Mouse (Mus musculus): ENCODE data around the gene Rd3l. TPM values are rescaled to one million over a fixed set of nuclear protein-coding genes. Genes with fewer than 3 reads are reported as not detected.
"Not testable (repeated sequence)": the region's sequence is repeated elsewhere in the genome, so short reads cannot be mapped to it uniquely, and the experiment has no call there.

Gene Rd3l
- polyA plus RNA-seq, 1 experiment from 2014 or later = 0.08 TPM

- no peaks in the 10 kb centered on the region for H3K9me3 ChIP-seq (ENCODE audit: control insufficient read depth, low read length)
- H3K27ac ChIP-seq (replicated peaks) = peak overlapping the region; percentile 88
- TF ChIP-seq CTCF (IDR thresholded peaks at IDR 0.05; ENCODE audit: low read depth) (no peak), EP300 (optimal IDR thresholded peaks at IDR 0.05) (no peak)
- H3K4me1 ChIP-seq (replicated peaks; ENCODE audit: control insufficient read depth, insufficient read depth) = peaks cover 10% of the 10 kb centered on the region; the same call in 1 of the 2 replicates
- DNase-seq (ENCODE audit: low spot score) (no peak), ATAC-seq (ENCODE audit: low FRiP score, low TSS enrichment) (no peak)
- H3K36me3 ChIP-seq (ENCODE audit: control insufficient read depth, insufficient read depth, low read length) = no peaks in the 10 kb centered on the region
- H3K4me3 ChIP-seq (ENCODE audit: low read depth, low read length) = no peak overlapping the region
- 38% methylated on average over 8 of the region's 8 CpGs for WGBS
- peak overlapping the region; percentile 38; the same call in 1 of the 2 replicates for H3K9ac ChIP-seq (ENCODE audit: low read length)
- no peak overlapping the region for H3K4me2 ChIP-seq (replicated peaks; ENCODE audit: low read depth)
- H3K27me3 ChIP-seq (ENCODE audit: control insufficient read depth, insufficient read depth, low read length) = no peaks in the 10 kb centered on the region
Measured at GRCm38 (mm10) chr12:111945115-111945514, 36.0 kb downstream of the Rd3l start.

DNA sequence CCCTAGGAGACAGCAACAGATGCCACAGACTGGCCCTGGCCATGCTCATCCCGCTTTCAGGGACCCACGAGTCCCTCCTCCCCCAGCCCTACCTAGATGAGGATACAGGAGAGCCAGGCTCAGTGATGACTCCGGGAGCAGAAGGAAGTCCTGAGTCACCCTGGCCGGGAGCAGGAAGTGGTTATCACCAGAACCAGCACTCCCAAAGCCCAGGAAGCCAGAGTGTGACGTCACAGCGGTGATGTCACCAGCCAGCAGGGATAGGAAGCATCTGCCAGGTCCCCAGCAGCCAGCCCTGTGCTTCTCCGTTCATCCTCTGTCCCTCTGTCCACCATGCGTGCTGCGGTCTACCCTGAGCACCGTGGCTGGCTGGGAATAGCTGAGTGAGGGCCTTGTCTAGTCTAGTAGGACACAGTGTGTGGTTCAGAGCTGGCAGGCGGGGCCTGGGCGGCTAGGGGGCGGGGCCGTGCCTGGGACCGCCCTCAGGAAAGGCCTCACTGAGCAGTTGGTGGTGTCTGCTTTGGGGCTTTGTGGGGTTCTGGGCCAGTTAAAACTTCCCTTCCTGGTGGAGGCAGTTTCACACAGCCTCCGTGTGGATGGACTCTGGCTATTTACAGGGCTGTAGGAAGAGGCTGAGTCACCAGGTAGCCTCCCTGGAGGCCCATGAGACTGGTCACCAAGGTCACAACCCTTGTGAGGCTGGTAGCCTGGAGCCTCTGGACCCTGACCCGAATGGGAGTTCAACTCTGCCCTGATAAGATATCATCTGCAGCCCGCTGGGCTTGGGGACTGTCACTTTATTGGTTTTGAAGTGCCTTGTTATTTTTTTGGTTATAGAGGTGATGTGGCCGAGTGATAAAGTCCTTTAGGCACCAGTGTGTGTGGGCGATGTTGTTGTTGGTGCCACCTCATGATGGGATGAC lies 36.8 kb downstream of the Rd3l start:
- not testable (repeated sequence) for H3K4me3 ChIP-seq (ENCODE audit: low read depth, low read length); H3K36me3 ChIP-seq (ENCODE audit: control insufficient read depth, insufficient read depth, low read length); H3K9me3 ChIP-seq (ENCODE audit: control insufficient read depth, low read length); H3K27me3 ChIP-seq (ENCODE audit: control insufficient read depth, insufficient read depth, low read length); H3K9ac ChIP-seq (ENCODE audit: low read length); H3K4me1 ChIP-seq (replicated peaks; ENCODE audit: control insufficient read depth, insufficient read depth)
- WGBS = 64% methylated on average over 12 of the region's 20 CpGs
- ATAC-seq (ENCODE audit: low FRiP score, low TSS enrichment) (peak; percentile 79), DNase-seq (ENCODE audit: low spot score) (peak; percentile 54)
- H3K4me2 ChIP-seq (replicated peaks; ENCODE audit: low read depth) = 0 out of 2 replicates have a peak overlapping the region, but pooled peaks have one; percentile 25
- peak overlapping the region; percentile 88 for H3K27ac ChIP-seq (replicated peaks)

DNA sequence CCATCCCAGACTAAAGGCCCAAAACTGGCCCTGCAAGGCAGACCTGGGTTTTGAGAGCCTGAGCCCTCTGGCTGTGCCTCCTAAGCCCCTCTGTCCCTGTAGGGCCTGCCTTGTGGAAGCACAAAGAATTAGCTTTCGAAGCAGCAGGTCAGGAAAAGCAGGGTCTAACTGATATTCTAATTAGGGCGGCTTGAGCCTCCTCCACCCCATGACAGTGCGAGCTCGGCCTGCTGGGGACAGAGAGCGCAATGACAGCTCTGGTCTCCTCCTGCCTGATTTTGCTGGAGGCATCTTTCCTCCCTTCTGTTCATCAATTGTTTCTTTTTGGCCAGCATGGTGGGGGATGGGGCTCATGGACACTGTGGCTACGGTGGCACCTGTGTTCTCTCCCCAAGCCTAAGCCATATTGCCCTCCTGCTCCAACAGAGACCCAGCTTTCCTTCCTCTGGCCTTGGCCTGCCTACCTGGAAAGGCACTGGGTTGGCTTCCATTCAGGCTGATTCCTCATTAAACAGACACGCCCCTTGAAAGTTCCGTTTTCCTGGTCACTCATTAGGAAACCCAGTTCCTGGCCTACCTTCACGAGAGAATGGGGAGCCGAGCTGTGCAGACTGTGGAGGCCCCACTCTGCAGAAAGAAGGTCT lies 37.6 kb downstream of the Rd3l start:
- H3K27ac ChIP-seq (replicated peaks) = peak overlapping the region; percentile 82
- H3K27me3 ChIP-seq (ENCODE audit: control insufficient read depth, insufficient read depth, low read length) = no peaks in the 10 kb centered on the region
- ATAC-seq (ENCODE audit: low FRiP score, low TSS enrichment) (no peak), DNase-seq (ENCODE audit: low spot score) (no peak)
- 65% methylated on average over 10 of the region's 10 CpGs for WGBS
- no peak for TF ChIP-seq EP300 (optimal IDR thresholded peaks at IDR 0.05)
- no peak for TF ChIP-seq CTCF (IDR thresholded peaks at IDR 0.05; ENCODE audit: low read depth)
- peaks cover 12% of the 10 kb centered on the region for H3K4me1 ChIP-seq (replicated peaks; ENCODE audit: control insufficient read depth, insufficient read depth)
- no peaks in the 10 kb centered on the region for H3K9me3 ChIP-seq (ENCODE audit: control insufficient read depth, low read length)
- no peak overlapping the region for H3K9ac ChIP-seq (ENCODE audit: low read length)
- H3K4me3 ChIP-seq (ENCODE audit: low read depth, low read length) = no peak overlapping the region
- H3K36me3 ChIP-seq (ENCODE audit: control insufficient read depth, insufficient read depth, low read length) = no peaks in the 10 kb centered on the region
- peak overlapping the region; percentile 25; the same call in 1 of the 2 replicates for H3K4me2 ChIP-seq (replicated peaks; ENCODE audit: low read depth)

DNA sequence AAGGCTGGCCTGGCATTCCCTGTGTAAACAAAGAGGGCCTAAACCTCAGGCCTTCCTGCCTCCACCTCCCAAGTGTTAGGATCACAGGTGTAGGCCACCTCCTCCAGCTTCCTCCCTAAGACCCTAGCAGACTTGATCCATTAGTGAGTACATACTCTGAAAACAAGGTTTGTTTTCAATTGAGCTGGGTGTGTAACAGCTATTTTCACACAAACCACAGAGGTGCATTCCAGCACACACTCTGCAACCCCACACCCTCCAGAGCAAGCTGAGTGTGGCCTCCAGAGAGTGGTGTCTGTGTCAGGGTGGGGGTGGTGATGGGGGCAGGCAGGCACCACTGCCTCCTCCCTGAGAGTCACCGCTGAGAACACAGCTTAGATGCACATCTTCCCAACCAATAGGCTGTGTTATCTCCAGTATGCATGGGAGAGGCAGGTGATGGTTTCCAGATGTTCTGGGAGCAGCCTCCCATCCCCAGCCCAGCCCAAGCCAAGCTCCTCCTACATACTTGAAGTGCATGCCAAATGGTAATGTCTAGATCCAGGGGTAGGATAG lies 42.4 kb downstream of the Rd3l start:
- 20% methylated on average over 1 of the region's 1 CpGs for WGBS
- no peak overlapping the region for H3K4me2 ChIP-seq (replicated peaks; ENCODE audit: low read depth)
- H3K9me3 ChIP-seq (ENCODE audit: control insufficient read depth, low read length) = no peaks in the 10 kb centered on the region
- peaks cover 22% of the 10 kb centered on the region for H3K4me1 ChIP-seq (replicated peaks; ENCODE audit: control insufficient read depth, insufficient read depth)
- H3K27me3 ChIP-seq (ENCODE audit: control insufficient read depth, insufficient read depth, low read length) = no peaks in the 10 kb centered on the region
- H3K4me3 ChIP-seq (ENCODE audit: low read depth, low read length) = no peak overlapping the region
- no peak; the same call in 1 of the 2 replicates for ATAC-seq (ENCODE audit: low FRiP score, low TSS enrichment)
- H3K27ac ChIP-seq (replicated peaks) = peak overlapping the region; percentile 94
- no peak for DNase-seq (ENCODE audit: low spot score)
- TF ChIP-seq EP300 (optimal IDR thresholded peaks at IDR 0.05) = no peak
- TF ChIP-seq CTCF (IDR thresholded peaks at IDR 0.05; ENCODE audit: low read depth) = no peak
- no peak overlapping the region for H3K9ac ChIP-seq (ENCODE audit: low read length)
- H3K36me3 ChIP-seq (ENCODE audit: control insufficient read depth, insufficient read depth, low read length) = no peaks in the 10 kb centered on the region

DNA sequence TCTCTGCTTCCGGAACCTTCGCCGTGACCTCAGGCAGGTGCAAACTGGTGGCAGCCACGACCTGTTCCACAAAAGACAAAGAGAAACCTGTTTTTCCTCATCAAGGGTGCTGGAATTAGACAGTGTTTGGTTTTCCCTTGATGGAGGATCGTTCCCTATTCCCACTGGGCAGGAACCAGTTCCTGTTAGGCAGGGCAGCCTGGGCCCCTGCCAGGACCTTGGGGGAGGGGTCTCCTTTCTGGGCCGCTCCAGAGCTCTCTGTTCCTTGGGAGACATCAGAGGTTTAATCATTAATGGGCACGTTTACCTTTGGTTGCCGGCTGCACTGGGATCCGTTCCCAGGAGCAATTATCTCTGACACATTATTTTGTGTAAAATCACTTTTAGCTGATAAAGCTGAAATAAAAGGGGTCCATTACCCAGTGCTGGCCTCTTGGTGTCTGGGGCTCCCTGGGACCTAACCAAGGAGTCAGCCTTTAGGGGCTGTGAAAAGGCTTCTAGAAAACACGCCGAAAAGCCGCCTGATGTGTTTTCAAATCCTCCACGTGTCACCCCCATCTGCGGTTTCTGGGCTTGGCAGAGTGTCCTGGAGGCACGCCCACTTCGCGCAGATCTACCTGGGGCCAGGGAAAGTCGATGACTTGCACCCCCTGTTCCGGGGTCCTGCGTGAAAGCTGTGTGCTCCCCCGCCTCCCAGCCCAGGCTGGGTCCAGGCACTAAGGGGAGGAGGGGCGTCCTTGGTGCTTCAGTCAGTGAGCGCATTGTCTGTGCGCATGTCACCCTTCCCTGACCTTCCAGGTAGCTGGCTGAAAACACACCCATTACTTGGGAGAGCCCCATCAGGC lies 44.2 kb downstream of the Rd3l start:
- 22% methylated on average over 24 of the region's 24 CpGs for WGBS
- Histone ChIP-seq H3K9me3 (ENCODE audit: control insufficient read depth, low read length) (no peaks in the 10 kb centered on the region), H3K4me1 (replicated peaks; ENCODE audit: control insufficient read depth, insufficient read depth) (peaks cover 24% of the 10 kb centered on the region), H3K4me3 (ENCODE audit: low read depth, low read length) (no peak overlapping the region), H3K4me2 (replicated peaks; ENCODE audit: low read depth) (peak overlapping the region; percentile 27), H3K27me3 (ENCODE audit: control insufficient read depth, insufficient read depth, low read length) (no peaks in the 10 kb centered on the region), H3K36me3 (ENCODE audit: control insufficient read depth, insufficient read depth, low read length) (no peaks in the 10 kb centered on the region), H3K27ac (replicated peaks) (peak overlapping the region; percentile 94), H3K9ac (ENCODE audit: low read length) (0 out of 2 replicates have a peak overlapping the region, but pooled peaks have one; percentile 31)
- DNase-seq (ENCODE audit: low spot score) (peak; percentile 96), ATAC-seq (ENCODE audit: low FRiP score, low TSS enrichment) (peak; percentile 89)
- no peak; the same call in 1 of the 2 replicates for TF ChIP-seq CTCF (IDR thresholded peaks at IDR 0.05; ENCODE audit: low read depth)
- TF ChIP-seq EP300 (optimal IDR thresholded peaks at IDR 0.05) = peak; percentile 94
